Mouse (Mus musculus): ENCODE measurements around the gene Aym1. TPM values are rescaled to one million over a fixed set of nuclear protein-coding genes. Genes with fewer than 3 reads are reported as not detected.

Gene Aym1
- total RNA-seq, 2 experiments from 2014 or later = not detected

- DNase-seq (ENCODE audit: low spot score in 2 of 2) = no peak
Observed at GRCm38 (mm10) chr5:113397443-113398317, 40.6 kb downstream of the Aym1 start.

DNA sequence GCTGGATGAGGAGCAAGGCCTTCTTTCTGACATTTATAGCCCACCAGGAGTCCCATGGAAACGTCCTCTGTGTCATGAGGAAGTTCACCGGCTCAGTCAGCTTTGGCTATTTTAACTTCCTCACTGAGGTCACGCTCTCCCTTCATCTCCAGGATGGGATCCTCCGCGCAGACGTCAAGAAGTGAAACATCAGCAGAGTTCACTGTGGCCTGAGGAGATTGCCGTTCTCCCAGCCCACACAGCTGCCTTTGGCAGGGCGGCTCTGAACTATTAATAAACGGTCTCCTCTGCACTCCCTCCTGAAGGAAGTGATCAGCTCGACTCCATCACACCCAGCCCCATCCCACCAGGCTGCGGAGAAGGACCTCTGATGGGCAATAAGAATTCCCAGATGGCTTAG is 45.6 kb downstream of the Aym1 start:
- DNase-seq (ENCODE audit: low spot score in 2 of 2) = no peak

- no peak for DNase-seq (ENCODE audit: low spot score in 2 of 2)
Observed at GRCm38 (mm10) chr5:113407346-113407745, 50.3 kb downstream of the Aym1 start.

Small RNA genes lying within 50 kb of the gene (microRNA-seq; reads per million reads assigned to microRNA genes)
- gene Mir7229 (0 reads per million in 2 experiments), gene Mir7230 (0 reads per million in 2 experiments)

Other genes starting within 250 kb of the Aym1 start
- gene 2900026A02Rik, start 136.1 kb upstream of the Aym1 start, total RNA-seq (2021) = 10 to 100 TPM; 37.3 to 39.1 TPM
- gene Tmem211, start 130.4 kb upstream of the Aym1 start, total RNA-seq (2021) = not detected
- 100 to 1,000 TPM; 157 to 158 TPM for gene Sgsm1, start 46.5 kb upstream of the Aym1 start, total RNA-seq (2021)
- gene Wscd2, start 133.0 kb downstream of the Aym1 start, total RNA-seq (2021) = 10 to 100 TPM; 53.0 to 56.5 TPM